Mouse (Mus musculus): ENCODE measurements around the gene Chn1.

GRCm38 (mm10) chr2:73768669-73769068 lies 6.5 kb downstream of the Chn1 start:
- TF ChIP-seq CTCF (IDR thresholded peaks at IDR 0.05): no peak
- TF ChIP-seq EP300 (IDR thresholded peaks at IDR 0.05): no peak
